Mouse (Mus musculus) liver, embryonic 13.5 days (tissue): ENCODE data around the gene Gnpda2. TPM values are rescaled to one million over a fixed set of nuclear protein-coding genes. Genes with fewer than 3 reads are reported as not detected.

Source experiments
- polyA plus RNA-seq: library from polyadenylated mRNA; unstranded; fragments of >200 nt; fragmentation: Nextera tagmentation; extraction: Ambion mirVana; gene quantifications from 2 replicates; pipeline ENCODE4 v1.2.1, GENCODE M21; 2015

Gene Gnpda2
- polyA plus RNA-seq, 1 experiment from 2014 or later = 8.4 TPM

Other genes starting within 250 kb of the Gnpda2 start
- gene Yipf7, start 49.7 kb downstream of the Gnpda2 start, polyA plus RNA-seq = not detected in 2 replicates
- gene Guf1, start 35.4 kb downstream of the Gnpda2 start, polyA plus RNA-seq = 17.2 TPM in 2 replicates